Mouse (Mus musculus): ENCODE results near the gene Bnc2.

DNA sequence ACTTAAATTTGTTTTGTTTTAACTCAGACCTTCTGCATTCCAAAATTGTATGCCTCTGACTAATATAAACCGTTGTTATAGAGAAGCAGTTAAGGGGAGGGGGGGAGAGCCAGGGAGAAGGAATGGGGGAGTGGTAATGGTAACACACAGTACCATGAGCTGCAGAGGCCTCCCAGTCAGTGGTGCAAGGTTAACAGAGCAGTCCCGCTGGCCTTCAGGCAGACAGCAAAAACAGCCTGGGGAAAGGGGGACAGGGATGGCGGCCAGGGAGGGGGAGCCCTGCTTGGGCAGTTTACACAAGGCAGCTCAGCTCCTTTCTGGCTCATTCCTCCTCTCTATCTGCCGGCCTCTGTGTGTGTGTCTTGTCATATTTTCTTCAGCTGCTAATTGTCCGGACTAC lies 151.9 kb downstream of the Bnc2 start:
- TF ChIP-seq CTCF (IDR thresholded peaks at IDR 0.05; ENCODE audit: insufficient read depth, low read length) (no peak), POLR2A (IDR thresholded peaks at IDR 0.05; ENCODE audit: borderline replicate concordance, extremely low read depth, low read depth, low read length) (no peak)
